Mouse (Mus musculus) lung, postnatal 36 days (tissue): ENCODE results near the gene Pdgfc.
A peak's percentile ranks its signal among the peaks of the same experiment; 100 is the strongest.

Source experiments
- DNase-seq: peaks from one replicate; pipeline ENCODE4 v3.0.0; 2022; ENCODE audit warnings: mixed read lengths

Pdgfc gene

DNA sequence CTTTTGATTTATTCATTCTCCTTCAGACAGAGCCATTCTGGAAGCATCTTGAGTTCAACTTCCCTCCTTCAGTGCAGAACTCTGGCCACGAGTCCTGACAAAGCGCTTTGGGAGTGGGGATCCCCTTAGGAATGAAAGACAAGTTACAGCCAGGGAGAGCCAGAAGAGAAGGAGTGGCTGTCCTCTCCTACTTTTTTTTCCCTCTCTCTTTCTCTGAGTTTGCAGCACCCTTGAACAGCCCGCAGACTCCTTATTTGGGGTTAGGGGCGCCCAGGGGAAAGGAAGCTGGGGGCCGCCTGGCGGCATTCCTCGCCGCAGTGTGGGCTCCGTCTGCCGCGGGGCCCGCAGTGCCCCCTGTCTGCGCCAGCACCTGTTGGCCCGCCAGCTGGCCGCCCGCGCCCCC, at the start of gene Pdgfc:
Gene Pdgfc (plus strand): TSS at position 266 of the 403 bp plus-strand sequence.
- DNase-seq: no peak

DNA sequence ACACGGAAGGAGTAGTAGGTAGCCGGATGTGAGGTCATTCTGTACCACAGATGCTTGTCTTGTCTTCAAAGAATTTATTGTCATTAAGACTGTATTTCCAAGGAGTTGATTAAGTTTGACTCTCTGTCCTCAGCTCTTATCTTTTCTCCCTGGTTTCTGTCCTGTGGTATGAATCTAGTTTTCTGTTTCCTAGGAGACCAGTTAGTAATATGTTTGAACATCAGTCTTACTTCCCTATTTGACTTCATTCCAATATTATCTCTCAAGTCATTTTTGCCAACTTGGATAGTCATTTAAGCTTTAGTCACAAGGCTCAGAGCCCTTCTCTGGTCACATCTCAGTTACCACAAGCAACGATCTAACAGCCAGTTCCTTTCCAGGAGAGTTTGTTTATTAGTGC, 27.0 kb upstream of the Pdgfc start:
- DNase-seq: no peak

DNA sequence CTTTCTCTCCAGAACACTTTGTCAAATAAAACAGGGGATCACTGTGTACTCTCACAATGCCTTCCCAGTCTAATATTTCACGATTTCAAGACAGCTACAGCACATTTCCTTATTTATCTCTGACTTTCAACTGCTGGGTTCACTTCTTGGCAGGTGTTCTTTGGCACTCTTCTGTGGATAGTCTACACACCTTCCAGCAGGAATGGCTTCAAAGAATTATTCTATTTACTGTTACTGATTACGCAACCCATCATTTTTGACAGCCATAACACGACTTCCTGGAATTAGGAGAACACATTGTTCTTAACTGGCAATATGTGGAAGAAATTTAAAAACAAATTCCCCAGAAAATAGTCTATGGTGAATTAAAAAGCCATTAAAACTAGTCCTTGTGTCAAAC, 26.3 kb upstream of the Pdgfc start:
- DNase-seq: peak; percentile 16

DNA sequence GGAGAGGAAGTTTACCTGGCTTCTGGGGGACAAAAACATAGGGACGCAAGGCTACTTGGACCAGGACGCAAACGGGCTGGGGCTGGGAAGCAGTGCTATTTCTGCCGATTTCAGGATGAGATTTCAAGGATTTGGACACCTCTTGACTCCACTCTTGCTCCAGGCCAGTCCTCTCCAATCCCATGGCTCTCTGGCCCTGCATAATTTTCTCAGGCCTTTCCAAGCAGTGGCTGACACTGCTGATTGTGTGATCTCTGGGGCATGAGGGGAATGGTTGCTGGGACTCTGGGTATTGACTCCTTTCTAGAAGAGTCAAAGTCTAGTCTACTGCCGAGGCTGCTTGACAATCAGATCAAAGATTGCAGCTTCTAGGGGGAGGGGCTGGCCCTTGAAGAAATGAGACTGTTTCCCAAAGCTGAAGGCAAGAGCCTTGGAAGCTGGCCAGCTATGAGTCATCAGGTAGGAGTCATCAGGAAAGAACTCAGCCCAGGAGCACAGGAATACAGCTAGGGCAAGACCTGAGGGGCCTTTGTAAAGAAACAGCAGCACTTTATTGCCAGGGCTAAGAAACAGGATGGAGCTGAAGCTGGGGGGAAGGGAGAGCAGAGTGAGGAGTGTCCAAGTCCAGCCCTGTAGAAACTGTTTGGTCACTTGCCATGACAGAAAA, 18.7 kb upstream of the Pdgfc start:
- peak; percentile 87 for DNase-seq

DNA sequence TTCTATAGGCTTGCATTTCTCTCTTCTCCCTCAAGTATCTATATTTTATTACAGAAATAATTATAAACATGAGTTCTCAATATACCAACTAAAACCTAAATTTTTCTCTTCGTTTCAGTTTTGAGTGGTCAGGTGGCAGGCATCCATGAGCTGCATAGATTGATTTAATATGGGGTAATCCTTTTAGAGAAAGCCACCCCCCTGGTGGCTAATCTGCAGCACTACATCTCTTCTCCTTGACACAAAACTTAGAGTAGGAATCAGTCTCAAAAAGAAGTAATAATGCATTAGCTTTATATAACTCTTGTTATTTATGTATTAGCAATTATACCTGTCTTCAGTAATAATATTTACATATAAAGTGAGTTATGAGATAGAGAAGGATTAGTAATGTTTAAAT, 16.2 kb upstream of the Pdgfc start:
- DNase-seq: peak; percentile 11

DNA sequence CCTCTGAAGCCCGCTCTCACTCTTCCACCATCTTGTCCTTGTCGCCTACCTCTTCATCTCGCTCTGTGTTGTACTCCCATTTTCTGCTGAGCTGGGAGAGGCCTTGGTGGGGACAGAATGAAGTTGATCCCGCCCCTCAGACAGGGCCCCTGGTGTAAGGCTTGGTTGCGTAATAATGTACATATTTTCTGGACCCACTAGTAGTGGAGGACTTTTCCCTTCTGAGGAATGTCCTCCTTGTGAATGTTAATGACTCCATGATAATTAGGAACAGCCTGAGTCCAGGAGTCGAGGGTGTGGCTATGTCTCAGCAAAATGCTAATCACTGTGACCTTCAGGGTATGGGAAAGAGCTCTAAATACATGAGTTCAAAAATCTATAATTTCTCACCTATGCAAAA, 14.4 kb upstream of the Pdgfc start:
- no peak for DNase-seq

DNA sequence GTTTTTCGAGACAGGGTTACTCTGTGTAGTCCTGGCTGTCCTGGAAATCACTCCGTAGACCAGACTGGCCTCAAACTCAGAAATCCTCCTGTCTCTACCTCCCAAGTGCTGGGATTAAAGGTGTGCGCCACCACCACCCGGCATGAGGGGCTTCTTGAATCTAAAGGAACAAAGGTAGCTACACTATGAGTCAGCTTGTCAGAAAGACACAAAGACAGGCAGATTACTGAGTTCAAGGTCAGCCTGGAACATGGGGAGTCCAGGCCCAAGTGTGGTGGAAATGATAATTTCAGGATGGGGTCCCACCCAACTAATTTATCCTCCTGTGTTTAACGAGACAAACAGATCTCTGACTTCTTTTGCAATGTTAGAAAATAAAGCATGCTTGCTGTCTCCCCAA, 13.9 kb upstream of the Pdgfc start:
- DNase-seq: no peak

DNA sequence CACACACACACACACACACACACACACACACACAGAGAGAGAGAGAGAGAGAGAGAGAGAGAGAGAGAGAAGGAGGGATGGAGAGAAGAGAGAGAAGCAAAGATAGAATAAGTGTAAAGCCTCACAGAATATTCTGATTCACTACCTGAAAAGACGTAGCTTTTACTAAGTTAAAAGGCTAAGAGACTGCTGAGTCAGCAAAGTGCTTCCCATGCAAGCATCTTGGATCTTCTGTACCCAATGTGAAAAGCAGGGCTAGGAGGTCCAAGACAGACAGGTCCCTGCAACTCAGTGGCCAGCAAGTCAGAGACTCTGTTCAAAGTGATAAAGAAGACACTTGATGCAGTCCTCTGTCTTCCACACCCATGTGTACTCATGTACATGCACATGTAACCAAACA, 13.4 kb upstream of the Pdgfc start:
- no peak for DNase-seq

DNA sequence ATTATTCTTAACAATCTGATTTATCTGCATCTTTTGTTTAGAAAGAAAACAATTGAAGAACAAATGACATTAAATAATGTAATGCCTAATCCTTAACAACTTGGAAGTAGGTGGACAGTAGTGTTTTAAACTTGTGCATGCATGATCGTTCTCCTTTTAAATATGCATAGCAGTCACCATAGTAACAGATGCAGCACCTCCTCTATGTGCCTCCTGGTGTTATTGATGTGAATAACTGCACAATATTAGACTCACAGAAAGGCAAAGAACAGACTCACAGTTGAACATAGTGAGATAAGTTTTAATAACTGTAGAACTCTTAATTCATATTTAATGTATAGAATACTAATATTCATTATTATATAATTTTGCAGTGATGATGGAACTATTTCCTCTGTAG, 12.6 kb upstream of the Pdgfc start:
- DNase-seq: no peak

DNA sequence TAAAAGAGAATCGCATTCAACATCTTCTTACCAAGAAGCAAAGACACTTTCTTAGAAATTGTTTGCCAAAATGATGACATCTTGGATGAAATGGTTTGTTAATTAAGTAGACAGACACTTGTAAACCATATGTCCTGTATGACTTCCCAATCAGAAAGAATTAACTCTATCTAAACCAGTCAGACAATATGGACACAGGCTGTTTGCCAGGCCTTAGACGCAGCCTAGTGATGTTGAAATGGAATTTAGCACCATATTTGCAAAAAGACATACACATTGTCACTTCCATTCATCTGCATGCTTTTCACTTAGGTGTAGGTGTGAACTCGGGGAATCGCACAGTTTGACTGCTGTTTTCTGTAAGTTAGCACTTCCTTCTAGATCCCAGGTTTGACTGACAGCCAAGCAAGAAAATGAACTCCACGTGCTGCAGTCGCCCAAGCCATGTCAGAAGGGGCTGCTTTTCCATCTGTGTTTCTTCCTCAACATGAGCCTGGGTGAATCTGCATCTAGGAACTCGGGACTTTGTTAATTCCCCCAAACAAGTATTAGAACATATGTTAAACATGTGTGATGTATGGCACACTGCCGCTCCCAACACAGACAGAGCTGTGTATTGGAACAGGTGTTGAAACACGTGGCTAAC, 10.5 kb upstream of the Pdgfc start:
- DNase-seq: no peak

DNA sequence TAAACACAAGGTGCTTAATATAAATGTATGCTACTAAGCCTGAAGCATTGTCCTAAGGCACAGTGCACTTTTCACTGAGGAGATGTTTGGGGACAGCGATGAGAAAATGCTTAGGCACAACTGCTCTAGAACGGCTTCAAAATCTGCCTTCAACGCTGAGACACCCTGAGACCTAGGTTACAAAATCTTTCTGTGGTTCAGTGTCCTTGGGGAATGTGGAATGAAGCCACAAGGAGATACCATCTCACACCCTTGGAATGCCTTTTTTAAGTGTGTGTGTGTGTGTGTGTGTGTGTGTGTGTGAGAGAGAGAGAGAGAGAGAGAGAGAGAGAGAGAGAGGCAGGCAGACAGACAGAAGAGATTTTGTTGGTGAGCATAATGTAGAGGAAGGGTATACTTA, 7.9 kb upstream of the Pdgfc start:
- DNase-seq: no peak

DNA sequence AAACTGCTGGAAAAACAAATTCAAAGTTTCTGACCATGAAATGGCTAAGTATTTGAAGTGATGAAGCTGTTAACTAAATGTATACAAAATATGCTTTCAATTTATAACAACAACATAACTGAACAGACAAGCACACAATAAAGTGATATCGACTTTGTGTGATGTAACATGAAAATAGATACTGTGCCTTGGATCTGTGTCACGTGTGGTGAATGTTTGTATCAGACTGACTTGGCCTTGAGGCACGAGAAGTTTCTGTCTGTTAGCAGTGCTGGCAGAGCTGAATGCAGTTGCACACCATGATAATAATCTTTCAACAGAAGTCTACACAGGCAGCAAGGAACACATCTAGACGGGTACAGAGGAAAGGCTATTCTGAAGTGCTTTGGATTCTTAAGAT, 6.9 kb upstream of the Pdgfc start:
- no peak for DNase-seq

DNA sequence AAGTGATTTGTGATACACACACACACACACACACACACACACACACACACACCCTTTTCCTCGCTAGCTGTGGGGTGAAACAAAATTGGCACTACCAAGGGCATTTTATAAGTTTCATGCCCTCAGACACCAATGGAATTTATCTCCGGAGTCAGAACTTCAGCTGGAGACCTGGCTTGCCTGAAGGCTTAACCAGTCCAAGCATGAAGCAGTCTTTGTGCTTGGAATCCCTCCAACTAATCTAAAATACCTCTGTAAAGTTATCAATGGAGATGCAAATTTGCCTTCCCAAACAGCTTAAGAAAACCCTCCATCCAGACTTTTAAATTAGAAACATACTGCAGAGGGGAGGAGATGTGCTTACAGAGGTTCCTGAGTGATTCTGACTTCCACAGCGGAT, 6.3 kb upstream of the Pdgfc start:
- no peak for DNase-seq

DNA sequence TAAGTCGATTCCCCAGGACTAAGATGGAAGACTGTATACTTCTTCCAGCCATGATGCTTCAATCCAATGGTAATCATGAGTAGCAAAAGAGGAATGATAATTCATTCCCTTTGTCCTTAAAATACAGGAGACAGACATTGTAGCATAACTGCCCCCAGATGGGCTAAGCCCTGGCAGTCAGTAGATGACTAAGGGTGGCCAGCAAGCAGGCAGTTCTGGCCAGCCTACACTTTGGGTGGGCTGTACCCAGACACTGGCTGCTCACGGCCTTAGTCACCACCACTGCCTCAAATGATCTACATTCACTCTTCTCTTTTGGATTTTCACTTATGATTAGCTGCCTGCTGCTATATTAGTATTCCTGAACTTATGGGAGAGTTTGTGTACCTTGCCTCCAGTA, 5.9 kb upstream of the Pdgfc start:
- no peak for DNase-seq

DNA sequence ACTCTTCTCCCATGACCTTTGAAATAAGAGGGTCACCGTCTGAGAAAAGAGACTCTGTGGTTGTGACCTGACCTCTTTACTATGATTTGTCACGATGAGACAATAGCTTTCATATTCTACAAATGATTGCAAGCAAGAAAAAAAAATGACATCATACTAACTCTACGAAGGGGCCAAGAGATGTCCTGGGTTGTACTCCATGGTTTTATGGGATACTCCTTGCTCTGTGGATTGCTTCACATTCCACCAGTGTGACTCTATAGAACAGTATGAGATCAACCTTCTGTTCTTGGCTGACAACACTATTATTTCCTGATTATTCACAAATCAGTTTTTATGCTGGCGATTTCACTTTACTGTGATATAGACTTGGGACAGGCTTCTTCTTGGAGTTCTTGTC, 4.2 kb upstream of the Pdgfc start:
- no peak for DNase-seq

DNA sequence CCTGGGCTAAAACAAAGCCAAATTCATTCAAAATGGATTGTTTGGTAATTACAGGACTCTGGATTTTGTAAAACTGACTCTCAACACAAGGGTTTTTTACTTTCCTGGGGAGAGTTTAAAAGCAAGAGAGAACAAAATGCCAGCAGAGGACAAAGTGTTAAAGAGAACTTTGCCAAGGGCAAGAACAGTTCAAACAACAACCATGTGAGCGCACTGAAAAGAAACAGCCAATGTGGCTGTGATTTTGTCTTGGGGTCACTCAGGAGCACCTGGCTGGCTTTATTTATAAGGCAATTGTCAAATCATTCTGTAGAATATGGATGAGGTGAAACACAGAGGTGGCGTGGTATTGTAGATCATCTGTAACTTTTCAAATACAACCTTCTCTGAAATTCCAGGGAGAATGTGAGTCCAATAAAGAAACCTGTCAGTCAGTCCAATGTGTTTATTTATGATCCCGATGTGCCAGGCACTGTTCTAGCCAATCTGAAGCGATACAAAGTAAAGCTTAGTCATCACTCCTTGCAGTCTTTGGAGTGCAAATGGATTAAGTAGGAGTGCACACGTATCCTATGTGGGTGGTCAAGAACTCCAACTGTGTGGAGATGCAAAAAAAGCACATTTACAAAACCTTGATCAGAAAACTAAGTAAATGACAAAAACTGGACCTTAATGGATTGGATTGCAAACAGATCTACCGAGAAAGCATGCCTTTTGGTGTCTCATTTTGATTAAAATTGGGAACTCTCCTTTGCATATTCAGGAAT, 1.7 kb upstream of the Pdgfc start:
- DNase-seq: no peak

DNA sequence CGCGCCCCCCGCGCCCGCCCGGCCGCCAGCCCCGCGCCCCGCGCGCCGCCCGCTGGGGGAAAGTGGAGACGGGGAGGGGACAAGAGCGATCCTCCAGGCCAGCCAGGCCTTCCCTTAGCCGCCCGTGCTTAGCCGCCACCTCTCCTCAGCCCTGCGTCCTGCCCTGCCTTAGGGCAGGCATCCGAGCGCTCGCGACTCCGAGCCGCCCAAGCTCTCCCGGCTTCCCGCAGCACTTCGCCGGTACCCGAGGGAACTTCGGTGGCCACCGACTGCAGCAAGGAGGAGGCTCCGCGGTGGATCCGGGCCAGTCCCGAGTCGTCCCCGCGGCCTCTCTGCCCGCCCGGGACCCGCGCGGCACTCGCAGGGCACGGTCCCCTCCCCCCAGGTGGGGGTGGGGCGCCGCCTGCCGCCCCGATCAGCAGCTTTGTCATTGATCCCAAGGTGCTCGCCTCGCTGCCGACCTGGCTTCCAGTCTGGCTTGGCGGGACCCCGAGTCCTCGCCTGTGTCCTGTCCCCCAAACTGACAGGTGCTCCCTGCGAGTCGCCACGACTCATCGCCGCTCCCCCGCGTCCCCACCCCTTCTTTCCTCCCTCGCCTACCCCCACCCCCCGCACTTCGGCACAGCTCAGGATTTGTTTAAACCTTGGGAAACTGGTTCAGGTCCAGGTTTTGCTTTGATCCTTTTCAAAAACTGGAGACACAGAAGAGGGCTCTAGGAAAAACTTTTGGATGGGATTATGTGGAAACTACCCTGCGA, 517 bp downstream of the Pdgfc start:
- DNase-seq: peak; percentile 27

DNA sequence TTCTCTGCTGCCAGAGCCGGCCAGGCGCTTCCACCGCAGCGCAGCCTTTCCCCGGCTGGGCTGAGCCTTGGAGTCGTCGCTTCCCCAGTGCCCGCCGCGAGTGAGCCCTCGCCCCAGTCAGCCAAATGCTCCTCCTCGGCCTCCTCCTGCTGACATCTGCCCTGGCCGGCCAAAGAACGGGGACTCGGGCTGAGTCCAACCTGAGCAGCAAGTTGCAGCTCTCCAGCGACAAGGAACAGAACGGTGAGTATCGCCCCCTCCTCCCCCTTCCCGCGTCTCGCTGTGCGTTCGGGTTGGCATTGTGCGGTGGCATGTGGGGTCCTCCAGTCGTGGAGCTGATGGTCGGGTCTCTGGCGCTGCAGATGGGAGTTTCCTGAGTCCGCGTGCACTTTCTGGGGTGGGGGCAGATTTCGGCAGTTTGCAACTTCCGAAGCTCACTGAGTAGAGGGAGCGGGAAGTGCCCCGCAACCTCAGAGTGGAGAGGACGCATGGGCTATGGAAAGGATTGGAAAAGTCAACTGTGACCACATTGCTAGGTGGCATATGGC, 1.2 kb downstream of the Pdgfc start:
- no peak for DNase-seq

DNA sequence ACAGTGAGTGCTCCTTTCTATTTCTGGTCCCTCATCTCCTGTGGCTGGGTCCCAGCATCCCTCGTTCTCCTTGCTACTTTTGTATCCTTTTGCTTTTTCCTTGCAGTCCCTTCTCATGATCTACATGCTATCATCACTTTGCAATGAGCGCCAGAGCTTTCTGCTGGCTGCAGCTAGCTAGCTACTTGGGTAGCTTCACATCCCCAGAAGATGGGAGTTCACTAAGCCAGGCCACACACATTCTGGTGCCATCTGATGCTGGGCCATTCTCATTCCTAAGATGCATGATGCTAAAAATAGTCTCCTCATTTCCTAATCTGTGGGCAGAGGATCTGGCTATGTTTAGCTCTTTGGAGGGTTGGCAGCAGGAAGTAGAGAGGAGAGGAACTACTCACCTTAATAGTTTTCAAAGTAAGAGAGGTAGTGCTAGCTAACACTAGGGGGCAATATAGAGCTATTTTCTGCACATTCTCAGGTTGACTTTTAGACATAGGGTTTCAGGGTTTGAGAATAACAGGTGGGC, 3.0 kb downstream of the Pdgfc start:
- DNase-seq: peak; percentile 60

DNA sequence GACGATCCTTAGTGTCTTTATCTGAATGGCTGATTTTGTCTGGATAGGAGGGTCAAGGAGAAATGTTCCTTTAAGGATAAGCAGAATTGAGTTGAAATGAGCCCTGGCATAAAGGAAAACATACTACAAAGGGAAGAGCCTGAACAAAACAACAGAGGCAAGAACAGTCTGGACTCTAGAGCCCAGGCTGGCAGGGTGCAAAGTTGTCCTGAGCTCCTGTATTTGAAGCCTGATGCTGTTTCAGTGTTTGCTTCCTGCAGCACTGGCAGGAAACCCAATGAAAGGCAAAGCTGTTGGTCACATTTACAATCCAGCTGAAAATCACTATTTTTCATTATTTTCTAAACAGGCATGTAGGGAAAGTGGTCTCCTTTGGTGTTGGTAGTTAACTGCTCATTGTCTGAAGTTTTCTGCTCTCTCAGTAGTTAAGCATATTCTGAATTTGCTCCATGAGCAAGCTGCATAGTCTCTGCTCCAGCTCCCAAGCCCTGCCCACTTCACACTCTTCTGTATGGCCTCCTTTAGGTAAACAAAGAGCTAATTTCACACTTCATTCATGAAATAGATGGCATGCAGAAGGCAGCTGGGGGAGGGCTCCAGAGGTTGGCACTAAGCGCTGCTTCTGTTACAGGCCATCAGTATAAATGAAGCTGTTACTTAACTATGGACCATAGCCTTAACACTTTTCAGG, 8.6 kb downstream of the Pdgfc start:
- no peak for DNase-seq

DNA sequence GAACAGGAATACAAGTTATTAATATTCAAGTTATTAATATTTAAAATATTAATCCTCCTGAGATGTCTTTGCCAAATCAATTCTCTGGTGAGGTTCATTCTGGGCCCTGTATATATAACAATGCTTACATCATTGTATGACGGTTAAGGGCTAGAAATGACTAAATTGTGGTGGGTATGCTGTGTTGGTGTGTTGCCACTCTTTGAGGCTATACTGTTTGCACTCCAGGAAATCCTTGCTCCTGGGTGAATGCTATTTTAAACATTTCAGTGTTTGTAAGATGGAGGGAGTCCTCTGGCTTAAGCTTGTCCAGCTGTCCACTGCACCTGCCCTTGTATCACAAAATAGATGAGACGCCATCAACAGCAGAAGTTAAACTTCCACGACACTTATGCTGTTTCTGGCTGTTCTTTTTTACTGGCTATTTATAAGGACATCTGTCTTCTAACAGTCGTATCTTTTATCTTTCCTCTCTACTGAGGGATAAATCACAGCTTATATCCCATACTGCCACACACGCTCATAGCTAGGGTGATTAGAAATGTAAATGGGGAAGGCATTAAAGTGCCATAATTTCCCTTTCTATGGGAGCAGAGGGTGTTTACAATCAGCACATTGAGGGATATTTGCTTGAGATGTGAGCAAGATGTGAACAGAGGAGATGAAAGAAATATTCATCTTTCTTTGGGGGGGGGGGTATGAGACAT, 9.3 kb downstream of the Pdgfc start:
- no peak for DNase-seq
